Mouse (Mus musculus) E14TG2a.4 (cell line): ENCODE results near the gene Faiml.

Experiments
- CTCF ChIP-seq: conservative IDR thresholded peaks from 2 replicates; pipeline ENCODE4 v1.5.1; 2014; ENCODE audit warnings: low read length
- NANOG ChIP-seq: IDR thresholded peaks from 2 replicates; pipeline ENCODE4 v1.6.1; 2014; ENCODE audit warnings: borderline replicate concordance, low read length, mixed read lengths
- POU5F1 ChIP-seq: IDR thresholded peaks from 2 replicates; pipeline ENCODE4 v1.6.1; 2014; ENCODE audit warnings: low read length, borderline replicate concordance

DNA sequence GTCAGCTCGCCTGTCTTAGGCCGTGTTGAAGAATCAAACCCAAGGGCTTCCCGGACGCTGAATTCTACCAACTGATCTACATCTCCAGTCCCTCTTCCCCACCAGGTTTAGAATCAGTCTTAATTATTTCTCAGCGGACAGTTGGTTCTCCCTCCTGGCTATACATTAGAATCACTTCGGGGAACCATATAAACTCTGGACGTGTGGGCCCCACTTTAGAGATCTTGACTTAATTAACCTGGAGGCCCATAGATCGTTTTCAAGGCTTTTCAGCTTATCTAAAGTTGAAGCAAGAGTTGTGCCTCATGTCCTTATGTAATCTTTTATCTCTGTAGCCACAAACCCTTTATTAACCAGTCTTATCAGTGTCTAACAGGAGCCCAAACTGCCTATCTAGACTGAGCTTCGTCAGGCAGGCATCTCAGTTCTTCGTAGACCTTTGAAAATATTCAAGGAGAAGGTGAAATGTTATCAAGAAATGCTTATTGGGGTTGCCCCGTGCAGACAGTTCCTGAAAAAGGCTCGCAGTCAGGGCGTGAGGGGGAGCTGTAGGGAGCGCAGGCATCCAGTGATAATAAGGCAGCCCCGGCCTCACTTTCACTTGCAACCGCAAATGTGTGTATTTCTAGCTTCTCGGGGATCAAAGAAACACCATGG is 5.6 kb upstream of the Faiml start:
- TF ChIP-seq CTCF (no peak), NANOG (no peak), POU5F1 (no peak)
